ENCODE assay signal across 8 mouse cellular contexts in the genomic region with DNA sequence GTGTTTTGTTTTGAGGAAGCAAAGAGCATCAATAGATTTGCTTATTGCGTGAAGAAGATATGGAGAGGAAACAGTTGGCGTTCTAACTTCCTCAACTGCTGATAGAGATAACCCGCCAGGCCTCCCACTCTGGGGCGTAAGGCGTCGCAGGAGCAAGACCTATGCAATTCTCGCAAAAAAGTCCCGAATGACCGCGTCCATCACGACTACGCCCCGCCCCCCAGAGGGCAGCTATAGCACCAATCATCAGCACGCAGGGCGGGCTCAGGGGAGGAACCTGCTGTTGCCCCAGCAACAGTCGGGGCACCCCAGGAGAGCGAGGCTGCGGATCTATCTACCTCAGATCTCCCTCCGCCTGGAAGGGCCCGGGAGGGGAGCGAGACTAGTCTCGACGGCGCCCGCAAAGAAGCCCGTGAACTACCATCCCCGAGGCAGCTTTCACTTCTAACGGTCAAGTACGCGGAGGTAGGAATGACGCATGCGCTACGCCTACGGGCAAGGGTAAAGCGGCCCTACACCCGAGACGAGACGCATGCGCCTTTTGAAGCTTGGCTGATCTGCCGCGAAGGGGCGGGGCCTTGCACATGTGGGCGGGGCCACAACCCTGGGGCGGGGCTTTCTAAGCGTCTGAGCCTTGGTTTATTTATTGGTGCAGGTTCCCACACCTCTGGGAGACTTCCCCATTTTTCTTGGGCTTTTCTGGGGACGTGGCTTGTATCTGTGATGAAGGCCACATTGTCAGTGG. TPM values are rescaled to one million over a fixed set of nuclear protein-coding genes. Genes with fewer than 3 reads are reported as not detected.
A peak's percentile ranks its signal among the peaks of the same experiment; 100 is the strongest.
DNase-seq lines count a peak whose midpoint lies in the region; ATAC-seq and TF ChIP-seq lines count a peak whose summit lies in the region.

Gene B9d2, plus strand, starts transcription at position 267 of the 745 bp plus-strand sequence.

- no peak for TF ChIP-seq CTCF in heart, adult 2 months (IDR thresholded peaks at IDR 0.05)

- DNase-seq in 3134 (ENCODE audit: extremely low read depth, insufficient read length, low spot score), result peak; percentile 96
- DNase-seq in adrenal gland, postnatal 36 days, result peak; percentile 96 to 98
- peak; percentile 97 for DNase-seq in heart, adult 2 months
- peak; percentile 95 to 97 for DNase-seq in kidney, adult 8-10 months
- peak; percentile 99 to 100 for DNase-seq in spleen, postnatal 10 days (ENCODE audit: low spot score in 2 of 2)

- H3K27ac ChIP-seq in embryonic facial prominence, embryonic 13.5 days, result peak within 1 kb of the TSS; percentile 93
- peak within 1 kb of the TSS; percentile 96 for H3K27ac ChIP-seq in heart, adult 2 months
- H3K27ac ChIP-seq in limb, embryonic 13.5 days, result peak within 1 kb of the TSS; percentile 91
- peak within 1 kb of the TSS; percentile 96 for H3K27ac ChIP-seq in midbrain, embryonic 16.5 days (ENCODE audit: low read length)

- intact Hi-C loops in heart, adult 2 months (cut with DNase I), result no loop called here

- under 1% methylated on average over 46 of the region's 46 CpGs for WGBS in embryonic facial prominence, embryonic 13.5 days
- under 1% methylated on average over 46 of the region's 46 CpGs for WGBS in heart, adult 2 months
- WGBS in limb, embryonic 13.5 days, result under 1% methylated on average over 46 of the region's 46 CpGs
- under 1% methylated on average over 46 of the region's 46 CpGs for WGBS in midbrain, embryonic 16.5 days

- TF ChIP-seq POLR2A in heart, adult 2 months (IDR thresholded peaks at IDR 0.05; ENCODE audit: insufficient read depth, low read depth, low read length), result peak; percentile 71

- 0 out of 2 replicates have a peak, but pooled peaks cover 3% of the 10 kb centered on the region for H3K36me3 ChIP-seq in embryonic facial prominence, embryonic 13.5 days
- H3K36me3 ChIP-seq in heart, adult 2 months (ENCODE audit: control insufficient read depth, insufficient read depth, low read length), result no peaks in the 10 kb centered on the region
- H3K36me3 ChIP-seq in limb, embryonic 13.5 days, result peaks cover 5% of the 10 kb centered on the region; the same call in 1 of the 2 replicates
- no peaks in the 10 kb centered on the region for H3K36me3 ChIP-seq in midbrain, embryonic 16.5 days (ENCODE audit: control insufficient read depth, insufficient read depth, low read length)

- H3K9ac ChIP-seq in embryonic facial prominence, embryonic 13.5 days, result peak within 1 kb of the TSS; percentile 73
- peak within 1 kb of the TSS; percentile 84 for H3K9ac ChIP-seq in heart, adult 2 months (ENCODE audit: low read depth, low read length)
- peak within 1 kb of the TSS; percentile 68 for H3K9ac ChIP-seq in limb, embryonic 13.5 days
- peak within 1 kb of the TSS; percentile 82 for H3K9ac ChIP-seq in midbrain, embryonic 16.5 days (ENCODE audit: low read depth, low read length)

- H3K4me2 ChIP-seq in embryonic facial prominence, embryonic 13.5 days, result peak within 1 kb of the TSS; percentile 71
- H3K4me2 ChIP-seq in limb, embryonic 13.5 days (replicated peaks), result peak within 1 kb of the TSS; percentile 69
- H3K4me2 ChIP-seq in midbrain, embryonic 16.5 days (ENCODE audit: low read length), result peak within 1 kb of the TSS; percentile 51

- no peaks in the 10 kb centered on the region for H3K79me2 ChIP-seq in heart, adult 2 months (replicated peaks; ENCODE audit: control insufficient read depth, insufficient read depth, low read length)

- peaks cover 27% of the 10 kb centered on the region for H3K4me1 ChIP-seq in embryonic facial prominence, embryonic 13.5 days
- H3K4me1 ChIP-seq in heart, adult 2 months (ENCODE audit: control insufficient read depth, insufficient read depth, low read length), result peaks cover 2% of the 10 kb centered on the region; the same call in 1 of the 2 replicates
- peaks cover 15% of the 10 kb centered on the region for H3K4me1 ChIP-seq in limb, embryonic 13.5 days
- peaks cover 15% of the 10 kb centered on the region for H3K4me1 ChIP-seq in midbrain, embryonic 16.5 days (ENCODE audit: control insufficient read depth, insufficient read depth, low read length)

- ATAC-seq in embryonic facial prominence, embryonic 13.5 days (ENCODE audit: insufficient number of reproducible peaks, insufficient read depth, low FRiP score, low TSS enrichment, low read depth), result peak; percentile 91
- peak; percentile 96 for ATAC-seq in limb, embryonic 13.5 days (ENCODE audit: low FRiP score, low read depth)
- peak; percentile 95 for ATAC-seq in midbrain, embryonic 16.5 days

- 0 out of 2 replicates have a peak, but pooled peaks have one; percentile 49 for TF ChIP-seq EP300 in heart, adult 2 months (IDR thresholded peaks at IDR 0.05; ENCODE audit: insufficient read depth, low read depth, low read length)

- H3K9me3 ChIP-seq in embryonic facial prominence, embryonic 13.5 days, result no peaks in the 10 kb centered on the region
- no peaks in the 10 kb centered on the region for H3K9me3 ChIP-seq in limb, embryonic 13.5 days
- no peaks in the 10 kb centered on the region for H3K9me3 ChIP-seq in midbrain, embryonic 16.5 days (replicated peaks; ENCODE audit: control insufficient read depth, low read length, poor library complexity, severe bottlenecking)

- H3K27me3 ChIP-seq in embryonic facial prominence, embryonic 13.5 days, result peaks cover 29% of the 10 kb centered on the region
- H3K27me3 ChIP-seq in heart, adult 2 months (ENCODE audit: control insufficient read depth, insufficient read depth, low read length), result no peaks in the 10 kb centered on the region
- peaks cover 29% of the 10 kb centered on the region for H3K27me3 ChIP-seq in limb, embryonic 13.5 days
- peaks cover 8% of the 10 kb centered on the region for H3K27me3 ChIP-seq in midbrain, embryonic 16.5 days (ENCODE audit: control insufficient read depth, insufficient read depth, low read depth, low read length)

- peak within 1 kb of the TSS; percentile 64 for H3K4me3 ChIP-seq in embryonic facial prominence, embryonic 13.5 days
- peak within 1 kb of the TSS; percentile 88 for H3K4me3 ChIP-seq in heart, adult 2 months
- H3K4me3 ChIP-seq in limb, embryonic 13.5 days, result peak within 1 kb of the TSS; percentile 66
- peak within 1 kb of the TSS; percentile 60 for H3K4me3 ChIP-seq in midbrain, embryonic 16.5 days (ENCODE audit: low read depth, low read length)

RNA-seq across cellular contexts. Expression of gene B9d2, which starts in this region (rescaled TPM):
- total RNA-seq in adrenal gland, postnatal 36 days (2021), result 10 to 100 TPM; 15.3 to 18.0 TPM
- polyA plus RNA-seq in embryonic facial prominence, embryonic 13.5 days (2015; fragmentation: Nextera tagmentation; extraction: Ambion mirVana), result 25.9 and 26.4 TPM in 2 replicates
- 10 to 100 TPM in 1 of 2 experiments, 1 to 10 TPM in 1; 7.9 to 10.2 TPM for total RNA-seq in heart, adult 2 months (2021)
- polyA plus RNA-seq in heart, adult 2 months (2012; rRNA removed), result 31.5 and 32.2 TPM in 2 replicates
- polyA plus RNA-seq in limb, embryonic 13.5 days (2015; fragmentation: Nextera tagmentation; extraction: Ambion mirVana), result 25.8 and 29.0 TPM in 2 replicates
- 40.0 and 49.8 TPM in 2 replicates for polyA plus RNA-seq in midbrain, embryonic 16.5 days (2015; fragmentation: Nextera tagmentation; extraction: Ambion mirVana)

Comparison
In these comparisons a context has a peak if more than half of its experiments do, and no peak if none do; other contexts are left out.
1. Peak in every context shown above with its lines: DNase-seq, ATAC-seq, H3K4me3 ChIP-seq and H3K27ac ChIP-seq.